Mouse (Mus musculus) intestine, postnatal 0 days (tissue): ENCODE results near the gene Hist1h2bn. TPM values are rescaled to one million over a fixed set of nuclear protein-coding genes. Genes with fewer than 3 reads are reported as not detected.
"Not testable (repeated sequence)": the region's sequence is repeated elsewhere in the genome, so short reads cannot be mapped to it uniquely, and the experiment has no call there.

Experiments used
- ATAC-seq: fragments of 200-750 bp; cut with Nextera tagmentation; 2 replicates; pipeline ENCODE4 v1.8.0; 2017; ENCODE audit warnings: mild to moderate bottlenecking, moderate TSS enrichment, moderate library complexity
- H3K27ac ChIP-seq: fragments of 300-500 bp; sonication (generic); 2 replicates; pipeline ENCODE4 v1.5.1; 2014; ENCODE audit warnings: mild to moderate bottlenecking, low read depth, low read length, moderate library complexity
- H3K27me3 ChIP-seq: fragments of 300-500 bp; sonication (generic); replicated peaks from 2 replicates; pipeline ENCODE4 v1.6.1; 2014; ENCODE audit warnings: low read length, mixed read lengths; ENCODE audit not compliant: control insufficient read depth, insufficient read depth
- H3K36me3 ChIP-seq: fragments of 300-500 bp; sonication (generic); 2 replicates; pipeline ENCODE4 v1.6.1; 2014; ENCODE audit warnings: mild to moderate bottlenecking, moderate library complexity; ENCODE audit not compliant: control insufficient read depth, insufficient read depth
- H3K4me1 ChIP-seq: fragments of 300-500 bp; sonication (generic); replicated peaks from 2 replicates; pipeline ENCODE4 v1.6.1; 2014; ENCODE audit warnings: antibody characterized with exemption, low read length, mixed read lengths; ENCODE audit not compliant: control insufficient read depth, insufficient read depth
- H3K4me2 ChIP-seq: fragments of 300-500 bp; sonication (generic); replicated peaks from 2 replicates; pipeline ENCODE4 v1.6.1; 2014; ENCODE audit warnings: low read depth, mild to moderate bottlenecking, moderate library complexity
- H3K4me3 ChIP-seq: fragments of 300-500 bp; sonication (generic); 2 replicates; pipeline ENCODE4 v1.5.1; 2014; ENCODE audit warnings: low read depth, low read length
- H3K9ac ChIP-seq: fragments of 300-500 bp; sonication (generic); 2 replicates; pipeline ENCODE4 v1.6.1; 2014; ENCODE audit warnings: mild to moderate bottlenecking, low read depth, low read length
- H3K9me3 ChIP-seq: fragments of 300-500 bp; sonication (generic); 2 replicates; pipeline ENCODE4 v1.6.1; 2016; ENCODE audit warnings: mixed run types; ENCODE audit not compliant: control insufficient read depth
- CTCF ChIP-seq: sonication (generic); IDR thresholded peaks from 2 replicates; pipeline ENCODE4 v1.5.1; 2016; ENCODE audit warnings: low read depth, mild to moderate bottlenecking, control low read depth, antibody characterized with exemption, moderate library complexity
- WGBS: fragments of 180-500 bp; shearing (Covaris S2); extraction: QIAGEN DNeasy Blood & Tissue Kit; methylation state at CpG from one replicate; pipeline ENCODE4 v1.1.7; 2014; 5-methylcytosine and 5-hydroxymethylcytosine counted together
- polyA plus RNA-seq: library from polyadenylated mRNA; unstranded; fragments of >200 nt; fragmentation: Nextera tagmentation; extraction: Ambion mirVana; gene quantifications from 2 replicates; pipeline ENCODE4 v1.2.1, GENCODE M21; 2015

Hist1h2bn gene
- polyA plus RNA-seq, 1 experiment from 2014 or later: 1.1 TPM

- no peak for TF ChIP-seq CTCF
- no peaks in the 10 kb centered on the region for H3K9me3 ChIP-seq
- no peaks in the 10 kb centered on the region for H3K4me1 ChIP-seq
- H3K27ac ChIP-seq: 0 out of 2 replicates have a peak overlapping the region, but pooled peaks have one; percentile 28
- peak overlapping the region; percentile 46 for H3K4me3 ChIP-seq
- no peaks in the 10 kb centered on the region for H3K27me3 ChIP-seq
- H3K9ac ChIP-seq: peak overlapping the region; percentile 23
- H3K4me2 ChIP-seq: peak overlapping the region; percentile 76
- no peaks in the 10 kb centered on the region for H3K36me3 ChIP-seq
- ATAC-seq: no peak
- WGBS: 3% methylated on average over 5 of the region's 5 CpGs
Observed at GRCm38 (mm10) chr13:21749387-21750158, 4.3 kb upstream of the Hist1h2bn start.

GRCm38 (mm10) chr13:21750159-21751017, 3.5 kb upstream of the Hist1h2bn start, which contains the start of gene Hist1h4k:
TSS of gene Hist1h4k (minus strand) at chr13:21750505.
- H3K4me1 ChIP-seq, H3K36me3 ChIP-seq, H3K27me3 ChIP-seq, H3K9me3 ChIP-seq: not testable (repeated sequence)
- H3K4me3 ChIP-seq: peak within 1 kb of the TSS; percentile 46
- peak within 1 kb of the TSS; percentile 76 for H3K4me2 ChIP-seq
- ATAC-seq: peak; percentile 66
- peak within 1 kb of the TSS; percentile 23 for H3K9ac ChIP-seq
- H3K27ac ChIP-seq: 0 out of 2 replicates have a peak within 1 kb of the TSS, but pooled peaks have one; percentile 28
- under 1% methylated on average over 41 of the region's 56 CpGs for WGBS

GRCm38 (mm10) chr13:21751417-21751816, 2.5 kb upstream of the Hist1h2bn start:
- no peak overlapping the region for H3K9ac ChIP-seq
- no peak overlapping the region for H3K27ac ChIP-seq

GRCm38 (mm10) chr13:21751827-21752226, 2.1 kb upstream of the Hist1h2bn start:
- H3K9me3 ChIP-seq: no peaks in the 10 kb centered on the region
- H3K4me2 ChIP-seq: no peak overlapping the region
- no peaks in the 10 kb centered on the region for H3K36me3 ChIP-seq
- no peak for ATAC-seq
- H3K4me1 ChIP-seq: no peaks in the 10 kb centered on the region
- WGBS: 76% methylated on average over 3 of the region's 3 CpGs
- no peak overlapping the region for H3K4me3 ChIP-seq
- no peak for TF ChIP-seq CTCF
- no peak overlapping the region for H3K27ac ChIP-seq
- H3K27me3 ChIP-seq: no peaks in the 10 kb centered on the region
- H3K9ac ChIP-seq: no peak overlapping the region

More at GRCm38 (mm10) chr13:21751417-21751816, 2.5 kb upstream of the Hist1h2bn start:
- Histone ChIP-seq H3K4me3 (no peak overlapping the region), H3K9me3 (no peaks in the 10 kb centered on the region), H3K36me3 (no peaks in the 10 kb centered on the region), H3K27me3 (no peaks in the 10 kb centered on the region), H3K4me2 (no peak overlapping the region), H3K4me1 (no peaks in the 10 kb centered on the region)
- no peak for TF ChIP-seq CTCF
- no peak for ATAC-seq

DNA sequence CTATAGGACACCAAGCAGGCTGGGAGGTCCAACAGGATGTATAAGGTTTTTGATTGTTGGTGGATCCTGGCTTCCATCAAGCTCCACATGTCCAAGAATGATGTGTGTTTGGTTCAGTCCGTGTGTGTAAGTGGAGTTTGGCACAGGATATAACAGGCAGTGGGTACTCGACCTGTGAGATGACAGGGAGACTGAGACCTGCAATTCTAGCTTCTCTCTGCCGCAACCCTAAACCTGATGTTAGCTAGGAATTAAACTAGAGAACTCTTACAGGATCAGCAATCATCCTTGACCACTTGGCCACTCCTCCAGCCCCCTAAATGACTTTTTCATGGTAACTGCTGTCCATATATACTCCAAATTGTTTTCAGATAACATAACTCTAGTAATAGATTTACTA, 1.6 kb upstream of the Hist1h2bn start:
- ATAC-seq: no peak

DNA sequence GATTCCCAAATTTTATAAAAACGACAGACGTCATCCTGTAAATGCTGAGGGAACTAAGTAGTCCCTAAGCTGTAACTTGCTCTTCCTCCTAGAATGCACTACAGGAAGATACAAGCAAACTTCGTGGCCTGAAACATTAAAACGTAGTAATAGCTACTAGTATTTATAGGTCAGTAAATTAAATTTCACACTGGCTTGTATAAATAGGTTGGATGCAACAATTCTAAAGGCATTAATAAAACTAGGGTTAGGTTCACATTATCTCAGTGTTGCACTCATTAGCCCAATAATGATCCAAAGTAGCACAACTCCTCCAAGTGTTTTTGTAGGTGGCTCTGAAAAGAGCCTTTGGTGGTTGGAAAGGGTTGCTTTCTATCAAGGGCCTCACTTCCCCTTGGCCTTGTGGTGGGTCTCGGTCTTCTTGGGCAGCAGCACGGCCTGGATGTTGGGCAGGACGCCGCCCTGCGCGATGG, 836 bp upstream of the Hist1h2bn start:
- peak overlapping the region; percentile 75 for H3K4me2 ChIP-seq
- H3K9me3 ChIP-seq: no peaks in the 10 kb centered on the region
- TF ChIP-seq CTCF: no peak
- no peaks in the 10 kb centered on the region for H3K36me3 ChIP-seq
- 2% methylated on average over 10 of the region's 10 CpGs for whole genome bisulfite sequencing
- H3K9ac ChIP-seq: no peak overlapping the region
- H3K4me1 ChIP-seq: no peaks in the 10 kb centered on the region
- H3K27ac ChIP-seq: peak overlapping the region; percentile 74
- H3K27me3 ChIP-seq: no peaks in the 10 kb centered on the region
- no peak for ATAC-seq
- H3K4me3 ChIP-seq: peak overlapping the region; percentile 42

More for the DNA sequence above, 1.6 kb upstream of the Hist1h2bn start:
- H3K4me1 ChIP-seq: no peaks in the 10 kb centered on the region
- H3K9me3 ChIP-seq: no peaks in the 10 kb centered on the region
- no peaks in the 10 kb centered on the region for H3K36me3 ChIP-seq
- H3K9ac ChIP-seq: no peak overlapping the region
- TF ChIP-seq CTCF: no peak
- WGBS: 41% methylated on average over 3 of the region's 3 CpGs
- H3K4me2 ChIP-seq: no peak overlapping the region
- H3K27me3 ChIP-seq: no peaks in the 10 kb centered on the region
- no peak overlapping the region for H3K4me3 ChIP-seq
- H3K27ac ChIP-seq: no peak overlapping the region

DNA sequence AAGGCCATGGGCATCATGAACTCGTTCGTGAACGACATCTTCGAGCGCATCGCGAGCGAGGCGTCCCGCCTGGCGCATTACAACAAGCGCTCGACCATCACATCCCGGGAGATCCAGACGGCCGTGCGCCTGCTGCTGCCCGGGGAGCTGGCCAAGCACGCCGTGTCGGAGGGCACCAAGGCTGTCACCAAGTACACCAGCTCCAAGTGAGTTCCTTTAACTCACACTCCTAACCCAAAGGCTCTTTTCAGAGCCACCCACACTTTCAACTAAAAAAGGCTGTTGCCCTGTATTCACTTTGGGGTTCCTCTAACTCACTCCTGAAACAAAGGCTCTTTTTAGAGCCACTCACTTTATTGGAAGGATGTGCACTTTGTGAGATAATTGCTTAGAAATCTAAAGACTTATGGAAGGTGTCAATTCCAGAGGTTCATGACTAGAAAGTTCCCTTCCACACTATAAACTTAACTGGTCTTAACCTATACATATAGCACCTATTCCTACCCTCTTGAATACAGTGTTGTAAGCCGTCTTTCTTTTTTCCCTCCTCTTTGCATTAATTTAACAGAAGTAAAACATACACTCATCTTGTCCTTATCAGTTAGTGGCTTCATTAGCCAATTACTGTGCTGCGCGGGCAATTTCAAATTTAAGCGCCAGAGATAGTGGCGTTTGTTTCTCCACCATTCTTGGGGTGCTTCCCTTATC, 525 bp downstream of the Hist1h2bn start:
- H3K27me3 ChIP-seq, H3K9me3 ChIP-seq, ATAC-seq, H3K36me3 ChIP-seq, H3K4me1 ChIP-seq: not testable (repeated sequence)
- H3K27ac ChIP-seq: peak overlapping the region; percentile 54; the same call in 1 of the 2 replicates
- 0 out of 2 replicates have a peak overlapping the region, but pooled peaks have one; percentile 5 for H3K9ac ChIP-seq
- H3K4me3 ChIP-seq: peak overlapping the region; percentile 42
- H3K4me2 ChIP-seq: peak overlapping the region; percentile 75
- WGBS: under 1% methylated on average over 24 of the region's 26 CpGs
